In the genomic region with DNA sequence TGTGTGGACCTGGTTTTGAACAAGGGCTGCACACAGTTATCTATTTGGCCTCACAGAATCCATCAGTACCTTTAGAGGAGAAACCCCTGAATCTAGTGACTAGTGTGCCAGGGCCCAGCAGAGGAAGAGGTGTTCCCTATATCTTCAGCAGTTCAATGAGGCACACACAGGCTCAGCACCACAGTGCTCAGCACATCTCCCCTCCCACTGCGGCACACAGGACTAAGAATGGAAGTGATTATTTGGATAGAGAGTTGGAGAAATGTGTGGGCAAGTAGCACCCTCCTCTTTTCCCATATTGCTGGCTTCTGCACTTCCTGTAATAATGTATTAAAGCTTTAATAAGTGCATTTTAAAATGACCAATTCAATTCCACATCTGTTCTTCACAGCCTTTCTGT, we compare ENCODE assay signal across 36 mouse cellular contexts.
"Had no signal": no experiment of that assay in that cellular context is flagged by ENCODE, and none has a peak within 500 bp of the region (broad histone marks: within the 10 kb centered on the region; RNA-seq: fewer than 3 reads in every experiment).

No protein-coding gene starts in this region.

- ATAC-seq: hindbrain, embryonic 16.5 days; hindbrain, postnatal 0 days; inflammation-experienced regulatory T-cells, adult 6 months; intestine, embryonic 15.5 days; intestine, embryonic 16.5 days; intestine, postnatal 0 days had no signal

- H3K4me3 ChIP-seq: heart, embryonic 10.5 days; heart, embryonic 12.5 days; heart, embryonic 13.5 days; heart, embryonic 15.5 days; hindbrain, embryonic 10.5 days; hindbrain, embryonic 12.5 days; hindbrain, embryonic 13.5 days; hindbrain, embryonic 15.5 days; intestine, embryonic 15.5 days; kidney, embryonic 15.5 days; layer of hippocampus, adult 2 months; left cerebral cortex, adult 2 months had no signal

- H3K9me3 ChIP-seq: heart, embryonic 10.5 days; heart, embryonic 12.5 days; heart, embryonic 13.5 days; heart, embryonic 15.5 days; hindbrain, embryonic 10.5 days; hindbrain, embryonic 12.5 days; hindbrain, embryonic 13.5 days; hindbrain, embryonic 15.5 days; intestine, embryonic 15.5 days; kidney, embryonic 15.5 days had no signal

- H3K27ac ChIP-seq: heart, embryonic 10.5 days; heart, embryonic 13.5 days; heart, embryonic 15.5 days; hindbrain, embryonic 10.5 days; hindbrain, embryonic 12.5 days; hindbrain, embryonic 13.5 days; hindbrain, embryonic 14.5 days; hindbrain, embryonic 15.5 days; hindbrain, postnatal 0 days; intestine, embryonic 15.5 days; kidney, embryonic 15.5 days; kidney, postnatal 0 days; layer of hippocampus, adult 2 months; left cerebral cortex, adult 2 months had no signal

- H3K36me3 ChIP-seq: heart, embryonic 15.5 days; hindbrain, embryonic 10.5 days; hindbrain, embryonic 12.5 days; hindbrain, embryonic 13.5 days; hindbrain, embryonic 15.5 days; intestine, embryonic 15.5 days had no signal

- H3K9ac ChIP-seq: heart, embryonic 12.5 days; heart, embryonic 13.5 days; heart, embryonic 15.5 days; hindbrain, embryonic 12.5 days; hindbrain, embryonic 13.5 days; hindbrain, embryonic 14.5 days; hindbrain, embryonic 15.5 days; intestine, embryonic 15.5 days; kidney, embryonic 15.5 days had no signal

- H3K4me1 ChIP-seq: heart, embryonic 10.5 days; heart, embryonic 12.5 days; heart, embryonic 13.5 days; heart, embryonic 15.5 days; intestine, embryonic 15.5 days had no signal

- H3K27me3 ChIP-seq: heart, embryonic 12.5 days; heart, embryonic 13.5 days; heart, embryonic 15.5 days; hindbrain, embryonic 12.5 days; hindbrain, embryonic 13.5 days; hindbrain, embryonic 15.5 days; intestine, embryonic 15.5 days; kidney, embryonic 15.5 days had no signal

- DNase-seq: heart, postnatal 10 days; heart, postnatal 14 days; heart, postnatal 36 days; heart, postnatal 4 days; kidney, adult 11 months; kidney, adult 18-20 months; kidney, adult 2 months; kidney, adult 8-10 months; kidney, adult 9 months; kidney, postnatal 10 days; kidney, postnatal 14 days; kidney, postnatal 25 days; kidney, postnatal 36 days; kidney, postnatal 4 days; layer of hippocampus, adult 9-11 months; layer of hippocampus, postnatal 36 days had no signal

- H3K4me2 ChIP-seq: heart, embryonic 11.5 days; heart, embryonic 12.5 days; heart, embryonic 13.5 days; heart, embryonic 15.5 days; hindbrain, embryonic 12.5 days; hindbrain, embryonic 13.5 days; hindbrain, embryonic 14.5 days; hindbrain, embryonic 15.5 days; intestine, embryonic 15.5 days; kidney, embryonic 15.5 days had no signal
